Mouse (Mus musculus) lung, postnatal 0 days (tissue): ENCODE measurements at regions not wholly inside any gene's neighbourhood (a gene's known extent, or its start where the extent isn't known, plus 50 kb on each side); places are given as distances from the start of the nearest gene placed in this dataset.

ENCODE experiments used
- CTCF ChIP-seq: IDR thresholded peaks from 2 replicates; pipeline ENCODE4 v1.5.1; 2016; ENCODE audit warnings: antibody characterized with exemption, mild to moderate bottlenecking
- EP300 ChIP-seq: IDR thresholded peaks from 2 replicates; pipeline ENCODE4 v1.6.1; 2016; ENCODE audit warnings: antibody characterized with exemption, mild to moderate bottlenecking, control low read depth

- TF ChIP-seq CTCF (no peak), EP300 (no peak)
Observed at GRCm38 (mm10) chr1:120801248-120801979, 199.2 kb downstream of the En1 start.
